Comparison of ENCODE assay signal across 9 mouse cellular contexts in genomic region chr9:108341139-108341475, GRCm38 (mm10). TPM values are rescaled to one million over a fixed set of nuclear protein-coding genes. Genes with fewer than 3 reads are reported as not detected.
DNase-seq lines count a peak whose midpoint lies in the region; ATAC-seq and TF ChIP-seq lines count a peak whose summit lies in the region.
"Had no signal": no experiment of that assay in that cellular context is flagged by ENCODE, and none has a peak within 500 bp of the region (broad histone marks: within the 10 kb centered on the region; RNA-seq: fewer than 3 reads in every experiment).

No protein-coding gene starts in this region.

- peaks cover 41% of the 10 kb centered on the region for H3K4me1 ChIP-seq in forebrain, embryonic 10.5 days
- H3K4me1 ChIP-seq in forebrain, embryonic 16.5 days (replicated peaks; ENCODE audit: control insufficient read depth, insufficient read depth, low read length) = peaks cover 19% of the 10 kb centered on the region
- peaks cover 3% of the 10 kb centered on the region for H3K4me1 ChIP-seq in lung, embryonic 14.5 days (ENCODE audit: insufficient read depth)
- H3K4me1 ChIP-seq in intestine, embryonic 16.5 days (ENCODE audit: control insufficient read depth, insufficient read depth, low read length) = peaks cover 33% of the 10 kb centered on the region
- H3K4me1 ChIP-seq in neural tube, embryonic 13.5 days (replicated peaks) = peaks cover 34% of the 10 kb centered on the region

- no peaks in the 10 kb centered on the region for H3K27me3 ChIP-seq in forebrain, embryonic 10.5 days (ENCODE audit: poor library complexity, severe bottlenecking)
- no peaks in the 10 kb centered on the region for H3K27me3 ChIP-seq in forebrain, embryonic 16.5 days (replicated peaks; ENCODE audit: control insufficient read depth, insufficient read depth, low read length)
- no peaks in the 10 kb centered on the region for H3K27me3 ChIP-seq in lung, embryonic 14.5 days (ENCODE audit: insufficient read depth, low read length)
- no peaks in the 10 kb centered on the region for H3K27me3 ChIP-seq in intestine, embryonic 16.5 days (replicated peaks; ENCODE audit: control insufficient read depth, insufficient read depth, low read length)
- no peaks in the 10 kb centered on the region for H3K27me3 ChIP-seq in neural tube, embryonic 13.5 days

- ATAC-seq in forebrain, embryonic 16.5 days = no peak
- no peak for ATAC-seq in lung, embryonic 14.5 days (ENCODE audit: insufficient read depth)
- ATAC-seq in intestine, embryonic 16.5 days = no peak
- no peak for ATAC-seq in neural tube, embryonic 13.5 days (ENCODE audit: low read depth)
- ATAC-seq: midbrain, embryonic 16.5 days had no signal

- TF ChIP-seq CTCF in lung, embryonic 14.5 days (IDR thresholded peaks at IDR 0.05; ENCODE audit: low read depth) = no peak

- H3K36me3 ChIP-seq in forebrain, embryonic 10.5 days (replicated peaks) = peaks cover 36% of the 10 kb centered on the region
- H3K36me3 ChIP-seq in forebrain, embryonic 16.5 days (ENCODE audit: control insufficient read depth, insufficient read depth) = no peaks in the 10 kb centered on the region
- H3K36me3 ChIP-seq in lung, embryonic 14.5 days (ENCODE audit: insufficient read depth) = peaks cover 20% of the 10 kb centered on the region
- H3K36me3 ChIP-seq in intestine, embryonic 16.5 days (ENCODE audit: control insufficient read depth, insufficient read depth, low read length) = no peaks in the 10 kb centered on the region
- peaks cover 7% of the 10 kb centered on the region; the same call in 1 of the 2 replicates for H3K36me3 ChIP-seq in neural tube, embryonic 13.5 days

- H3K9me3 ChIP-seq in forebrain, embryonic 10.5 days = no peaks in the 10 kb centered on the region
- H3K9me3 ChIP-seq in forebrain, embryonic 16.5 days (ENCODE audit: control insufficient read depth, low read length) = no peaks in the 10 kb centered on the region
- no peaks in the 10 kb centered on the region for H3K9me3 ChIP-seq in lung, embryonic 14.5 days (ENCODE audit: low read depth, low read length)
- H3K9me3 ChIP-seq in intestine, embryonic 16.5 days (ENCODE audit: control insufficient read depth, low read length) = no peaks in the 10 kb centered on the region
- no peaks in the 10 kb centered on the region for H3K9me3 ChIP-seq in neural tube, embryonic 13.5 days

- WGBS in forebrain, embryonic 10.5 days = 91% methylated on average over 5 of the region's 5 CpGs
- 90% methylated on average over 5 of the region's 5 CpGs for WGBS in forebrain, embryonic 16.5 days
- 86% methylated on average over 5 of the region's 5 CpGs for WGBS in lung, embryonic 14.5 days
- WGBS in intestine, embryonic 16.5 days = 84% methylated on average over 5 of the region's 5 CpGs
- WGBS in neural tube, embryonic 13.5 days = 88% methylated on average over 5 of the region's 5 CpGs

- no peak overlapping the region for H3K4me3 ChIP-seq in forebrain, embryonic 10.5 days
- H3K4me3 ChIP-seq in forebrain, embryonic 16.5 days (replicated peaks; ENCODE audit: low read length) = no peak overlapping the region
- H3K4me3 ChIP-seq in lung, embryonic 14.5 days (ENCODE audit: low read depth, low read length) = 0 out of 2 replicates have a peak overlapping the region, but pooled peaks have one; percentile 81
- peak overlapping the region; percentile 82 for H3K4me3 ChIP-seq in intestine, embryonic 16.5 days (ENCODE audit: low read length)
- 0 out of 2 replicates have a peak overlapping the region, but pooled peaks have one; percentile 72 for H3K4me3 ChIP-seq in neural tube, embryonic 13.5 days

- peak overlapping the region; percentile 36; the same call in 1 of the 2 replicates for H3K27ac ChIP-seq in forebrain, embryonic 10.5 days
- no peak overlapping the region for H3K27ac ChIP-seq in forebrain, embryonic 16.5 days (ENCODE audit: low read length)
- H3K27ac ChIP-seq in lung, embryonic 14.5 days (ENCODE audit: low read depth) = peak overlapping the region; percentile 65
- H3K27ac ChIP-seq in intestine, embryonic 16.5 days (ENCODE audit: low read length) = peak overlapping the region; percentile 98
- H3K27ac ChIP-seq in neural tube, embryonic 13.5 days (replicated peaks) = no peak overlapping the region

- DNase-seq in forebrain, embryonic 10.5 days (ENCODE audit: extremely low spot score, low spot score) = no peak
- no peak for DNase-seq in lung, embryonic 14.5 days
- no peak for DNase-seq in lung, adult 18-20 months
- DNase-seq in B cell, adult 2 months = no peak
- DNase-seq in right cerebral cortex, postnatal 14 days = no peak

- H3K4me2 ChIP-seq in forebrain, embryonic 16.5 days (ENCODE audit: low read length) = no peak overlapping the region
- peak overlapping the region; percentile 85 for H3K4me2 ChIP-seq in lung, embryonic 14.5 days
- H3K4me2 ChIP-seq in intestine, embryonic 16.5 days (ENCODE audit: low read depth, low read length) = peak overlapping the region; percentile 33
- H3K4me2 ChIP-seq in neural tube, embryonic 13.5 days = no peak overlapping the region; the same call in 1 of the 2 replicates

- no peak overlapping the region for H3K9ac ChIP-seq in forebrain, embryonic 16.5 days (replicated peaks; ENCODE audit: low read depth, low read length)
- H3K9ac ChIP-seq in lung, embryonic 14.5 days = peak overlapping the region; percentile 13; the same call in 1 of the 2 replicates
- H3K9ac ChIP-seq in intestine, embryonic 16.5 days (ENCODE audit: low read depth, low read length) = peak overlapping the region; percentile 95; the same call in 1 of the 2 replicates
- H3K9ac ChIP-seq in neural tube, embryonic 13.5 days = peak overlapping the region; percentile 95; the same call in 1 of the 2 replicates

RNA-seq across cellular contexts. Expression of gene Gpx1, which starts 2.4 kb away (rescaled TPM):
- 806 and 868 TPM in 2 replicates for polyA plus RNA-seq in forebrain, embryonic 10.5 days (2016; fragmentation: Nextera tagmentation; extraction: Ambion mirVana)
- 369 and 398 TPM in 2 replicates for polyA plus RNA-seq in forebrain, embryonic 16.5 days (2015; fragmentation: Nextera tagmentation; extraction: Ambion mirVana)
- polyA plus RNA-seq in lung, embryonic 14.5 days (2014; fragmentation: Nextera tagmentation; extraction: Ambion mirVana) = 617 and 664 TPM in 2 replicates
- polyA plus RNA-seq in intestine, embryonic 16.5 days (2015; fragmentation: Nextera tagmentation; extraction: Ambion mirVana) = 1,298 and 1,315 TPM in 2 replicates
- polyA plus RNA-seq in neural tube, embryonic 13.5 days (2015; fragmentation: Nextera tagmentation; extraction: Ambion mirVana) = 548 and 562 TPM in 2 replicates

RNA-seq across cellular contexts. Expression of gene Usp4, which starts 6.5 kb away (rescaled TPM):
- polyA plus RNA-seq in forebrain, embryonic 10.5 days (2016; fragmentation: Nextera tagmentation; extraction: Ambion mirVana) = 132 and 133 TPM in 2 replicates
- 146 and 163 TPM in 2 replicates for polyA plus RNA-seq in forebrain, embryonic 16.5 days (2015; fragmentation: Nextera tagmentation; extraction: Ambion mirVana)
- polyA plus RNA-seq in lung, embryonic 14.5 days (2014; fragmentation: Nextera tagmentation; extraction: Ambion mirVana) = 110 and 113 TPM in 2 replicates
- polyA plus RNA-seq in intestine, embryonic 16.5 days (2015; fragmentation: Nextera tagmentation; extraction: Ambion mirVana) = 84.4 and 92.1 TPM in 2 replicates
- 121 and 129 TPM in 2 replicates for polyA plus RNA-seq in neural tube, embryonic 13.5 days (2015; fragmentation: Nextera tagmentation; extraction: Ambion mirVana)

RNA-seq across cellular contexts. Expression of gene Tcta, which starts 35.1 kb away (rescaled TPM):
- polyA plus RNA-seq in forebrain, embryonic 10.5 days (2016; fragmentation: Nextera tagmentation; extraction: Ambion mirVana) = 13.4 and 13.8 TPM in 2 replicates
- 34.3 and 37.6 TPM in 2 replicates for polyA plus RNA-seq in forebrain, embryonic 16.5 days (2015; fragmentation: Nextera tagmentation; extraction: Ambion mirVana)
- polyA plus RNA-seq in lung, embryonic 14.5 days (2014; fragmentation: Nextera tagmentation; extraction: Ambion mirVana) = 20.1 and 24.9 TPM in 2 replicates
- 40.9 and 45.1 TPM in 2 replicates for polyA plus RNA-seq in intestine, embryonic 16.5 days (2015; fragmentation: Nextera tagmentation; extraction: Ambion mirVana)
- 51.9 and 62.2 TPM in 2 replicates for polyA plus RNA-seq in neural tube, embryonic 13.5 days (2015; fragmentation: Nextera tagmentation; extraction: Ambion mirVana)

RNA-seq across cellular contexts. Expression of gene Rhoa, which starts 35.2 kb away (rescaled TPM):
- polyA plus RNA-seq in forebrain, embryonic 10.5 days (2016; fragmentation: Nextera tagmentation; extraction: Ambion mirVana) = 257 and 290 TPM in 2 replicates
- 282 and 351 TPM in 2 replicates for polyA plus RNA-seq in forebrain, embryonic 16.5 days (2015; fragmentation: Nextera tagmentation; extraction: Ambion mirVana)
- polyA plus RNA-seq in lung, embryonic 14.5 days (2014; fragmentation: Nextera tagmentation; extraction: Ambion mirVana) = 321 and 332 TPM in 2 replicates
- 425 and 427 TPM in 2 replicates for polyA plus RNA-seq in intestine, embryonic 16.5 days (2015; fragmentation: Nextera tagmentation; extraction: Ambion mirVana)
- polyA plus RNA-seq in neural tube, embryonic 13.5 days (2015; fragmentation: Nextera tagmentation; extraction: Ambion mirVana) = 309 and 338 TPM in 2 replicates

RNA-seq across cellular contexts. Expression of gene Amt, which starts 44.5 kb away (rescaled TPM):
- polyA plus RNA-seq in forebrain, embryonic 10.5 days (2016; fragmentation: Nextera tagmentation; extraction: Ambion mirVana) = 34.8 and 40.0 TPM in 2 replicates
- polyA plus RNA-seq in forebrain, embryonic 16.5 days (2015; fragmentation: Nextera tagmentation; extraction: Ambion mirVana) = 22.3 and 23.8 TPM in 2 replicates
- polyA plus RNA-seq in lung, embryonic 14.5 days (2014; fragmentation: Nextera tagmentation; extraction: Ambion mirVana) = 20.9 and 21.3 TPM in 2 replicates
- 15.5 TPM in 2 replicates for polyA plus RNA-seq in intestine, embryonic 16.5 days (2015; fragmentation: Nextera tagmentation; extraction: Ambion mirVana)
- 29.1 and 30.6 TPM in 2 replicates for polyA plus RNA-seq in neural tube, embryonic 13.5 days (2015; fragmentation: Nextera tagmentation; extraction: Ambion mirVana)

Comparison
In these comparisons a context has a peak if more than half of its experiments do, and no peak if none do; other contexts are left out.
1. H3K27ac ChIP-seq: peak in forebrain, embryonic 10.5 days (single experiment), lung, embryonic 14.5 days (single experiment) and intestine, embryonic 16.5 days (single experiment); none in forebrain, embryonic 16.5 days (single experiment) and neural tube, embryonic 13.5 days (single experiment).
2. H3K4me3 ChIP-seq: peak in lung, embryonic 14.5 days (single experiment), intestine, embryonic 16.5 days (single experiment) and neural tube, embryonic 13.5 days (single experiment); none in forebrain, embryonic 10.5 days (single experiment) and forebrain, embryonic 16.5 days (single experiment).
3. H3K4me2 ChIP-seq: peak in lung, embryonic 14.5 days (single experiment) and intestine, embryonic 16.5 days (single experiment); none in forebrain, embryonic 16.5 days (single experiment) and neural tube, embryonic 13.5 days (single experiment).